Mouse (Mus musculus) testis, adult 2 months (tissue): Measurements from ENCODE around the gene Mast4.

Experiments used
- CTCF ChIP-seq: fragments of 200-500 bp; IDR thresholded peaks from 2 replicates; pipeline ENCODE4 v1.5.1; 2012; ENCODE audit warnings: low read depth, mild to moderate bottlenecking, inconsistent platforms, low read length, moderate library complexity; ENCODE audit not compliant: control insufficient read depth, insufficient read depth, insufficient replicate concordance
- POLR2A ChIP-seq: fragments of 200-500 bp; IDR thresholded peaks from 2 replicates; pipeline ENCODE4 v1.6.1; 2012; ENCODE audit warnings: low read depth, mild to moderate bottlenecking, inconsistent platforms, low read length, moderate library complexity; ENCODE audit not compliant: control insufficient read depth

GRCm38 (mm10) chr13:103131781-103132180 lies 202.5 kb downstream of the Mast4 start:
- TF ChIP-seq POLR2A (no peak), CTCF (no peak)
